Mouse (Mus musculus): ENCODE measurements around the gene Hs2st1. TPM values are rescaled to one million over a fixed set of nuclear protein-coding genes. Genes with fewer than 3 reads are reported as not detected.

The Hs2st1 gene
- polyA plus RNA-seq, 1 experiment from 2014 or later = 10.4 TPM

DNA sequence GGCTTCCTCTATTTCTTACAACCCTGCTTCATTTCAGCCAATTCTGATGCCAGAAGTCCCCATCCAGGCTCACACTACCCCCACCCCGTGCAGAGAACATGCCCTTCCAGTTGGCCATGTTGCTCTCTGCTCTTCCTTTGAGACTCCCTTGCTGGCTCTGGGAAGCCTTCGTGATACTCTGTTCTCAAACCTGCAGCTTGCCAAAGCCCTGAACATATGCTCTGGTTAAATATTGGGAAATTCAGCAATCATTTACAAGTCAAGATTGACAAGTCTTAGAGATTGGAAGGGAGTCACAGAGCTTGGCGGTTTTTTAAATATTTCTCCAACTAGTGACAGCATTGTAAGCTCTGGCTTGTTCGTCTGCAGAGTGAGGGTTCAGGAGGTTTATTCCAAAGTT is 183.5 kb downstream of the Hs2st1 start:
- Histone ChIP-seq H3K36me3 (ENCODE audit: insufficient read depth, low read length) (no peaks in the 10 kb centered on the region), H3K4me3 (replicated peaks; ENCODE audit: low read depth, low read length) (no peak overlapping the region), H3K4me1 (replicated peaks; ENCODE audit: insufficient read depth, low read length) (no peaks in the 10 kb centered on the region; the same call in 1 of the 2 replicates), H3K27me3 (ENCODE audit: insufficient read depth, low read length) (no peaks in the 10 kb centered on the region), H3K27ac (no peak overlapping the region), H3K4me2 (ENCODE audit: low read length) (no peak overlapping the region), H3K9ac (ENCODE audit: low read depth, low read length) (no peak overlapping the region), H3K9me3 (replicated peaks; ENCODE audit: low read length) (no peaks in the 10 kb centered on the region)
- ATAC-seq (replicated peaks; ENCODE audit: low FRiP score, low read depth) (no peak), DNase-seq (ENCODE audit: low spot score) (no peak)
- no peak for TF ChIP-seq CTCF (IDR thresholded peaks at IDR 0.05; ENCODE audit: low read depth)
- 63% methylated on average over 4 of the region's 4 CpGs for WGBS

DNA sequence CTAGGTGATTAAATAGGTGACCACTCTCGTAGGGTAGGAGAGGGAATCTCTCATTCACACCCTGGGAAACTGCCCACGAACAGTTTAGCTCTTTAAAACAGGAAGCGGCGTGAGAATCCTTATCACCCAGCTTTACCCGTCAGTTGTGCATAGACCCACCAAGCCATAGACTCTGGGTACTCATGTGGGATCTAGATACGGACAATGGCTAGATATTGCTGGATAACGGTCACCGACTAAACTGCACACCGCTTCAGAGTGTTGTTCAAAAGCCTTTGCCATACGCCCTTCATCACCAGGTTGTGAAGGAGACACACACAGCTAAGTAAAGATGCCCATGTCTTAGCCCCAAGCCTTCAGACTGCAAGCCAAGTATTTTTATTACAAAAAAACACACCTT is 185.3 kb downstream of the Hs2st1 start:
- whole genome bisulfite sequencing = 91% methylated on average over 10 of the region's 10 CpGs
- no peak overlapping the region for H3K27ac ChIP-seq
- no peak overlapping the region for H3K4me3 ChIP-seq (replicated peaks; ENCODE audit: low read depth, low read length)
- H3K4me1 ChIP-seq (replicated peaks; ENCODE audit: insufficient read depth, low read length) = no peaks in the 10 kb centered on the region; the same call in 1 of the 2 replicates
- H3K36me3 ChIP-seq (ENCODE audit: insufficient read depth, low read length) = no peaks in the 10 kb centered on the region
- no peak overlapping the region for H3K9ac ChIP-seq (ENCODE audit: low read depth, low read length)
- H3K4me2 ChIP-seq (ENCODE audit: low read length) = no peak overlapping the region
- ATAC-seq (replicated peaks; ENCODE audit: low FRiP score, low read depth) = no peak
- TF ChIP-seq CTCF (IDR thresholded peaks at IDR 0.05; ENCODE audit: low read depth) = no peak
- no peaks in the 10 kb centered on the region for H3K27me3 ChIP-seq (ENCODE audit: insufficient read depth, low read length)
- DNase-seq (ENCODE audit: low spot score) = no peak
- no peaks in the 10 kb centered on the region for H3K9me3 ChIP-seq (replicated peaks; ENCODE audit: low read length)

DNA sequence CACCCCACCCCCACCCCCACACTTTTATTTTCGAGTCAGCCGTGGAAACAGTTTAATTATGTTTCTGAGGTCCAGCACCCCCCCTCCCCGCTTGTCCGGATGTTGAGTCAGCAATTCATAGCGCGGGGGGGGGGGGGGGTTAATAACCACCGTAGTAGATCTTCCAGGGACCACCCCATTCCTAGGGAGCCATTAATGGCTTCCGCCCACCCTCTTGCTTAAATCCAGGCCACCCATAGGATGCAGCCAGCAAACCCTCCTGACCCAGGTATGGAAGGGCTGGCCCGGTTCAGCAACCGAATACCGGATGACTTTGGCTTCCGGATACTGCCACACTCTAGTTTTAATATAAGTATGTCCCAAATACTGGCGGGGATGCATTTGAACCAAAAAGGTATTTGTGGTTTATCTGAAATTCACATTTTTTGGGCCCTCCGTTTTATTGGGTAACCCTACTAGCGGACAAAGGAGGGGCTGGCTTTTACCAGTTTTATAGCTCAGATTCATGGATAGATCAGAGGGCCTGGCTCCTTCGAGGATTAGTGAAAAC is 188.5 kb downstream of the Hs2st1 start:
- Histone ChIP-seq H3K36me3 (ENCODE audit: insufficient read depth, low read length) (no peaks in the 10 kb centered on the region), H3K4me2 (ENCODE audit: low read length) (peak overlapping the region; percentile 62), H3K9ac (ENCODE audit: low read depth, low read length) (peak overlapping the region; percentile 44; the same call in 1 of the 2 replicates), H3K4me1 (replicated peaks; ENCODE audit: insufficient read depth, low read length) (no peaks in the 10 kb centered on the region; the same call in 1 of the 2 replicates), H3K27me3 (ENCODE audit: insufficient read depth, low read length) (no peaks in the 10 kb centered on the region), H3K4me3 (replicated peaks; ENCODE audit: low read depth, low read length) (peak overlapping the region; percentile 33), H3K27ac (no peak overlapping the region; the same call in 1 of the 2 replicates), H3K9me3 (replicated peaks; ENCODE audit: low read length) (no peaks in the 10 kb centered on the region)
- peak; percentile 60 for DNase-seq (ENCODE audit: low spot score)
- peak; percentile 48 for ATAC-seq (replicated peaks; ENCODE audit: low FRiP score, low read depth)
- no peak for TF ChIP-seq CTCF (IDR thresholded peaks at IDR 0.05; ENCODE audit: low read depth)
- 14% methylated on average over 14 of the region's 16 CpGs for WGBS

DNA sequence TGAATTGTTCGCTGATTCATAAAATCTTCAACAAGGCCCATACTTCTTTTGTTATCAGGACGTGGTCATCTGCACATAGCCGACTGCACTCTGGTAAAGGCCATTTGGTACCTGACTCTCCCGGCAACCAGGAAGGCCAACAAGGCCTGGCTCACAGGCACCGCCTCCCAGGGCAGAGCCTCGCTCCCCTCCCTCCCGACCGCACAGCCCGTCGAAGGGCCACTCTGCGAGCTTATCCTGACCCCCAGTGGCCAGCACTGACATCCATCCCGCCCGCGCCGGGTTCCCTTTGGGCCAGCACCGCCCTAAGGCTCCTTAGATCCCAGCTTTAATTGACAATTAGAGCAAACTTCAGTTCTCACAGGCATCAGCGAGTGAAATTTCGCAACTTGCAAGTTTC is 189.1 kb downstream of the Hs2st1 start:
- Histone ChIP-seq H3K27ac (peak overlapping the region; percentile 9; the same call in 1 of the 2 replicates), H3K36me3 (ENCODE audit: insufficient read depth, low read length) (no peaks in the 10 kb centered on the region), H3K4me2 (ENCODE audit: low read length) (peak overlapping the region; percentile 62), H3K4me1 (replicated peaks; ENCODE audit: insufficient read depth, low read length) (no peaks in the 10 kb centered on the region; the same call in 1 of the 2 replicates), H3K9me3 (replicated peaks; ENCODE audit: low read length) (no peaks in the 10 kb centered on the region), H3K9ac (ENCODE audit: low read depth, low read length) (peak overlapping the region; percentile 44), H3K4me3 (replicated peaks; ENCODE audit: low read depth, low read length) (peak overlapping the region; percentile 33), H3K27me3 (ENCODE audit: insufficient read depth, low read length) (no peaks in the 10 kb centered on the region)
- peak; percentile 85 for TF ChIP-seq CTCF (IDR thresholded peaks at IDR 0.05; ENCODE audit: low read depth)
- WGBS = 1% methylated on average over 18 of the region's 18 CpGs
- peak; percentile 95 for DNase-seq (ENCODE audit: low spot score)
- peak; percentile 95 for ATAC-seq (replicated peaks; ENCODE audit: low FRiP score, low read depth)

DNA sequence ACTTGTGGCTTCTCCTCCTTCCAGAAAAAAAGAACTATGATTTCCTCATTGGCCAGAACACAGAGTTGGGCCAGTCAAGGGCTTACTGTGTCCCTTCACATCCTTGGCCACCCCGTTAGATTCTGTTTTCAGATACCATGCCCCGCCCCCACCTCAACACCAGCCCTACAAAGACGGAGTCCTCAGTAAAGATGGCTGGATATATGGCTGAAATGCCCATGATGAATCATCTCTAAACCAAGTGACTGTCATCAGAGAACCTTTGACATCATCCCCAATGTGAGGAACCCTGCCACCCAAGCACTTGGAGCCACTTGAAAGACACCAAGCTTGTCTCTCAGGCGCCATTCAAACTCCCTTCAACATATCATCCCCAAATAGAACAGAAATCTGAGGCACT is 190.2 kb downstream of the Hs2st1 start:
- H3K4me2 ChIP-seq (ENCODE audit: low read length) = no peak overlapping the region
- no peak overlapping the region for H3K9ac ChIP-seq (ENCODE audit: low read depth, low read length)
- H3K9me3 ChIP-seq (replicated peaks; ENCODE audit: low read length) = no peaks in the 10 kb centered on the region
- no peaks in the 10 kb centered on the region; the same call in 1 of the 2 replicates for H3K4me1 ChIP-seq (replicated peaks; ENCODE audit: insufficient read depth, low read length)
- DNase-seq (ENCODE audit: low spot score) (no peak), ATAC-seq (replicated peaks; ENCODE audit: low FRiP score, low read depth) (no peak)
- H3K27ac ChIP-seq = no peak overlapping the region
- H3K4me3 ChIP-seq (replicated peaks; ENCODE audit: low read depth, low read length) = no peak overlapping the region
- H3K36me3 ChIP-seq (ENCODE audit: insufficient read depth, low read length) = no peaks in the 10 kb centered on the region
- WGBS = 77% methylated on average over 4 of the region's 4 CpGs
- TF ChIP-seq CTCF (IDR thresholded peaks at IDR 0.05; ENCODE audit: low read depth) = no peak
- no peaks in the 10 kb centered on the region for H3K27me3 ChIP-seq (ENCODE audit: insufficient read depth, low read length)

Other genes starting within 250 kb of the Hs2st1 start
- gene Selenof, start 123 bp upstream of the Hs2st1 start, polyA plus RNA-seq (2015; fragmentation: Nextera tagmentation; extraction: Ambion mirVana) = 840 and 861 TPM in 2 replicates
- gene Sh3glb1, start 150.2 kb upstream of the Hs2st1 start, polyA plus RNA-seq (2015; fragmentation: Nextera tagmentation; extraction: Ambion mirVana) = 128 and 129 TPM in 2 replicates
- 16.1 and 20.4 TPM in 2 replicates for gene Clca3a1, start 190.8 kb upstream of the Hs2st1 start, polyA plus RNA-seq (2015; fragmentation: Nextera tagmentation; extraction: Ambion mirVana)
- gene Clca3a2, start 249.3 kb upstream of the Hs2st1 start, polyA plus RNA-seq (2015; fragmentation: Nextera tagmentation; extraction: Ambion mirVana) = 0.32 and 0.46 TPM in 2 replicates

Data from kidney, postnatal 0 days (tissue).